Mouse (Mus musculus) mature B cell (primary cell): Measurements from ENCODE around the gene Ccdc187.

Source experiments
- in situ Hi-C: fragments of 300-500 bp; cut with MboI; formaldehyde crosslinking; loops from 2 replicates; pipeline ENCODE4 v1.14.3; 2019

The Ccdc187 gene

DNA sequence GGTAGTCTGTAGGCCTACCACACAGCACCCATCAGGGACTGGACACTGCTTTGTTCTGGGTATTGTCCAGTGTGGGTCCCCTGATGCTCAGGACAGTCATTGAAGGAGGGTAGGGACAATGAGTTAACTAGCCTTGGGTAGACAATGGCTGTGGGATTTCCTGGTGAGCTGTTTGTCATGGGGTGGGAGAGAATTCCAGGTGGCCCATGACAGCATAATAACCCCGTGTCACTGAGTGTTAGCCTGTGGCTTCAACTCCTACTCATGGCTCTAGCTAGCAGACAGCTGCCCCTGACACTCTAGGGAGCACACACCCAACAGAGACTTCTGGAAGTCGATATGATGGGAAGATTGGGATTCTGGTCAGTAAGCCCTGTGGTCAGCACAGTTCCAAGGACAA lies at the start of gene Ccdc187:
Ccdc187 (minus strand) TSS at position 101 of the 400 bp plus-strand sequence.
- in situ Hi-C loops, result no loop called here

DNA sequence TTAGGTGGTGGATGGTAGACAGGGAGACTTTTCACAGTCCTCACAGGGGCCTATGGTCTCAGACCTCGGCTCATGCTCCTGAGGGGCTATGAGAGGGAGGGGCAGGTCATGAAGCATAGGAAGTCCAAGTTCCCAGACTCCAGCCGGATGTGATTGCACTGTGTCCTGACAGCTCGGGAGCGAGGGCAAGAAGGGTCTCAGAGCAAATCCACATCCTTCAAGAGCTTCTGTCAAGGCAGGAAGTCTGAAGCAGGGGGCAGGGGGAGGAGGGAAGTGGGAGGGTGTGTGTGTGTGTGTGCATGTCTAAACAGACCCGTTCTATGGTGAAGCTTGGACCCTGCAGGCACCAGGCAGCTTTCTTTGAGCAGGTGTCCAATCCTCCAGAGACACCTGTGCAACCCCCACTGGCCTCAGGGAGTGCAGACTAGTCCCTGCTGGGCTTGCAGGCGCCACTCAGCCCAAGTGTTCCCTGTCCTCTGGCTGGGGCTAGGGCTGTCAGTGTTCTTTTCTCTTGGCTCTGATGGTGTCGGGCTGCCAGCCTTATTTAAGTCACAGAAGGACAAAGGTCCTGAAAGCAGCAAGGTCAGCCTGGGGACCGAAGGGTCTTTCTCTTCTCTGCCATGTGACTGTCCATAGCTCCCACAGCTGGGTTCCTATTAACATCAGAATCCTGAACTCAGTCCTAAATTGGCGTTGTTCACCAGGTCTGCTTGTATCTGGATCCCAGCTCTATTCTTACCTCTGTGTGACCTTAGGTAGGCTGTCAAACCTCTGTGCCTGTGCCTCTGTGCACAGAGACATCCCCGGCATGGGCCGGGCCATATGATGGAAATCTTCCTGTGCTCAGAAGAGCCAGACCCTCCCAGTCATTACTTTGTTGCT lies 48.5 kb upstream of the Ccdc187 start:
- in situ Hi-C loops, result no loop called here

DNA sequence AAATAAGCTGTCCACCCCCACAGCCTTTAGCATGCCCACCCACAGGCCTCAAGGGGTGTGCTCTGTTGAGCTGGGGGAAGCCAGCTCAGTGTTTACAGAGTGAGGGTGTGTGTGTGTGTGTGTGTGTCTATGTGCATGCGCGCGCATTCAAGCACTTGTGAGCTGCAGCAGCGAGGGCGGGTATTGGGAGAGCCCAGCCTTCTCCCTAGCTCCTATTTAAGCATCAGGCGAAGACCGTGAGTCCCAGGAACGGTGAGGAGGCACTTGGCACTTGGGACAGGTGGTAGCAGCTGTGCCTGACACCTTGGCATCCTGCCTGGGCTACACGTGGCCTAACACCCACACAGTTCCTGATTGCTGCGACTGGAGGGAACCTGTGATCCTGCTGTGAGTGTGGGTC lies 47.7 kb upstream of the Ccdc187 start:
- in situ Hi-C loops, result no loop called here

DNA sequence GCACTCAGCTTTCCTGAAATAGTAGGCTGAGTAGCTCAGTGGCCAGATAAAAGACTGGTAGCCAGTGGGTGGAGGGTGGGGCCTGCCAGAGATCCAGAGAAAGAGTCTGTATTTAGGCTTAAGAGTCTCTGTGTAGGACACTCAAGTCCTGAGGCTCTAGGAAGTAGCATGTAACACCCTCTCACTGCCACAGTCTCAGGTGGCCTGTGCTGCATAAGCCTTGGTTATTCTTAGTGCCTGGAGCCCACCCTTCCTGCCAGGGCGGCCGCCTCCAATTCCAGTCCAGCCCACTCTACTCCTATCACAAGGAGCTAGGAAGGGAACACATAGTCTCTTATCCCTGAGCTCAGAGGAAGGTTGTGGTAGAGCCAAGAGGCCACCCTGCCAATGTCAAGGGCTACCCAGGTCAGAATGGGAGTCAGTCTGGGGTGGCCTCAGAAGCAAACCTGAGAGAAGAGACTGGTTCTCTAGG lies 47.2 kb upstream of the Ccdc187 start:
- in situ Hi-C loops, result no loop called here

DNA sequence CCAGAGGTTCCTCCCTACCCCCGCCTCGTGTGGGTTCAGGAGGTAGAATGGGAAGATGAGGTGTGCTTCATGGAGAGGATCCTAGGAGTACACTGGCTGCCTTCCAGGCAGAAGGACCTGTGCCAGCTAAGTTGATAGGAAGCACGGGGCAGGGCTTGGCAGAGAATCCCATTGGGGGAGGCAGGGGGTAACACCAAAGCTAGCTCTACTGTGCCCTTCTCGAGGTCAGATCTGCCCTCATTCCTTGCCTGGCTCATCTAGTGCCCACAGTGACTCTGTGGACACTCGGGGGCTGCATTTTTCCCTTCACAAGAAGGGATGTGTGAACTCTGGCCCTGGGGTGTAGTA lies 44.8 kb upstream of the Ccdc187 start:
- in situ Hi-C loops, result no loop called here

DNA sequence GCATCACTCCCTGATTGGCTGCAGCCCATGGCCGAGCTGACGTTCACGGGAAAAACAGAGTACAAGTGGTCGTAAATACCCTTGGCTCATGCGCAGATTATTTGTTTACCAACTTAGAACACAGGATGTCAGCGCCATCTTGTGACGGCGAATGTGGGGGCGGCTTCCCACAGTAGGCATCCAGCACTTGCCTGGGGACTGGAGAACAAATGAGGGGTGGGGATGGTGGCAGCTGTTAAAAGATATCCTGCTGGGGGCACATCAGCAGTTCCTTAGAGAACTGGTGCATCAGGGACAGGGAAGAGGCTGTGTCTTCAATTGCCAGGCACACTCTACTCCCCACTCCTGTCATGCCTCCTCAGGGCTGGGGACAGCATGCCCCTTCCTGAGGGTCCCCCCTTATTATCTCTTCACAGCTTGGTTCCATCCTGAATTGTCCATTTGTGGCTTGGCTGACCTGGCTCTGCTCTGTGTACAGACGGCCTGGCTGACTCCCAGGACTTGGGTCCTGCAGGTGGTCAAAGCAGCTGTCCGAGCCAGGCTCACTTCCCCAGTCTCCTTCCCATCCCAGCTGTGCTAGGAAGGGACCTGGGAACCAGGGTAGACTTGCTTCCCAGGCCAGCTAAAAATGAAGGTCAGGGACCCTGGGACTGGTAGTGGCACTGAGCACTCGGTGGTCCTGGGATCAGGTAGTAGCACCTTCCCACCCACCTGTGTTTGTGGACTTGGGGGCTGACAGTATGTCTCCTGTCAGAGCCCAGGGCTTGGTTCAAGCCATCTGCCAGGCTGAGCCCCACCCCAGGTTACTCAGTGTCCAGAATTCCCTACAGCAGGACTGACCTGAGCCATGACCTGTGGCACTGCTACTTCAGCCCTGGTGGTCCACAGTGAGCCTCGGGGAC lies 44.2 kb upstream of the Ccdc187 start:
- in situ Hi-C loops, result no loop called here

DNA sequence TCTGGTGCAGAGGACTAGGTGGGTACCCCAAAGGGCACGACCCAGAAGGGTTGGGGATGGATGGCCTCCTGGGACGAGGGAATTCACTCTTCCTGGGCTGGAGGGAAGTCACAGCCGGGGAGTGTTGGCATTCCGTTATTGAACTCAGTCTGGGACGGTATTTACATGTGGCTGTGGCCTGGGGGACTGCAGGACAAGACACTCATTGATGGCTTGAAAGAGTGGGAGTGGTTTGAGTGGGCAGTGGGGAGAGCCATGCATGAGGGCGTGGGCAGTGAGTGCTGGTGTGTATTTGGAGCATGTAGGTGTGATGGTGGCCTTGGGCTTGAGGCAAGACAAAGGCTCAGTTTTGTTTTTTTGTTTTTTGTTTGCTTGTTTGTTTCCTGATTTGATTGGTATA lies 36.3 kb upstream of the Ccdc187 start:
- in situ Hi-C loops, result no loop called here

DNA sequence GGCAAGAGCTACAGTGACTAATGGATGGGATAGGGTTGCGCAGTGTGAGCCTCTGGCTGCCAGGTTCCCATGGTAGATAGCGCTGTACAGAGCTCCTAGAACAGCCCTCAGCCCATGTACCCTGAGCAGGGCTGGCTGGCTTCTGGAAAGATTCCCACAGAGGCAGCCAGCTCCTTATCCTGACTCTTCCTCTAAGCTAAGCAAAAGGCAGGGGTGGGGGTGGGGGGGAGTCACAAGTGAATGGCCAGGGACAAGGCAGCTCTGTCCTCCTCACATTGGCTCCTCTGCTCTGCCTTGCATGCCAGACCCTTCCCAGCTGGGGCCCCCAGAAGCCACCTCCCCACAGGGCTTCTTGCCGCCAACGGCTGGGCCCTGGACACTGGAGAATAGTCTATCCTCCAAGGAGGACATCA lies 35.7 kb upstream of the Ccdc187 start:
- in situ Hi-C loops, result no loop called here

DNA sequence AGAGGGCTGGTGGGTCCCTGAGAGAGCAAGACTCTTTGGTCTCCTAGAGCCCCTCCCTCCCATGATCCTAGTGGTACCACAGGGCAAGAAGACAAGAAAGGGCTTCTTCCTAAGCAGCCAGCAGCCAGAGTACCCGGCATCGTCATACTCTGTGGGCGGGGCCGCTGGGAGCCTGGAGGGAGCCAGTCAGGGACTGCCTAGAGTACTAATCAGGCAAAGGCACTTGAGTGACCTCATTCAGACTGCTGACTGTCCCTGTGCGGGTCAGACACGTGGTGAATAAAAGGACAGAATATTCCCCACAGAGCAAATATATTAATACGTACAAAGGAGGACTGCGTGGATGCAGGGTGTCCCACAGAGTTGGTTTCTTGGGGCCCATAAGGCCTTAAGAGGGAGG lies 35.0 kb upstream of the Ccdc187 start:
- in situ Hi-C loops, result no loop called here

DNA sequence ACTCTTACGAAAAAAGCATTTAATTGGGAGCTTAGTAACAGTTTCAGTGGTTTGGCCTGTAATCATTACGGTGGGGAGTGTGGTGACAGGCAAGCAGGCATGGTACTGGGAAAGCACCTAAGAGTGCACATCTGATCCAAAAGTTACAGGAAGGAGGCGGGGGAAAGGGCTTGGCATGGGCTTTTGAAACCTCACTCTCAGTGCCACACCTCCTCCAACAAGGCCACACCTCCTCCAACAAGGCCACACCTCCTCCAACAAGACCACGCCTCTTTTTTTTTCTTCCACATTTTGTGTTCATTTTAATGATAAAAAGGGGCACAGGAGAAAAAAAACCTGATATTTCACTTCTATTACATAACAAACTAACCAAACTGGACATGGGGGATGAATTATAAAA lies 33.5 kb upstream of the Ccdc187 start:
- in situ Hi-C loops, result no loop called here

DNA sequence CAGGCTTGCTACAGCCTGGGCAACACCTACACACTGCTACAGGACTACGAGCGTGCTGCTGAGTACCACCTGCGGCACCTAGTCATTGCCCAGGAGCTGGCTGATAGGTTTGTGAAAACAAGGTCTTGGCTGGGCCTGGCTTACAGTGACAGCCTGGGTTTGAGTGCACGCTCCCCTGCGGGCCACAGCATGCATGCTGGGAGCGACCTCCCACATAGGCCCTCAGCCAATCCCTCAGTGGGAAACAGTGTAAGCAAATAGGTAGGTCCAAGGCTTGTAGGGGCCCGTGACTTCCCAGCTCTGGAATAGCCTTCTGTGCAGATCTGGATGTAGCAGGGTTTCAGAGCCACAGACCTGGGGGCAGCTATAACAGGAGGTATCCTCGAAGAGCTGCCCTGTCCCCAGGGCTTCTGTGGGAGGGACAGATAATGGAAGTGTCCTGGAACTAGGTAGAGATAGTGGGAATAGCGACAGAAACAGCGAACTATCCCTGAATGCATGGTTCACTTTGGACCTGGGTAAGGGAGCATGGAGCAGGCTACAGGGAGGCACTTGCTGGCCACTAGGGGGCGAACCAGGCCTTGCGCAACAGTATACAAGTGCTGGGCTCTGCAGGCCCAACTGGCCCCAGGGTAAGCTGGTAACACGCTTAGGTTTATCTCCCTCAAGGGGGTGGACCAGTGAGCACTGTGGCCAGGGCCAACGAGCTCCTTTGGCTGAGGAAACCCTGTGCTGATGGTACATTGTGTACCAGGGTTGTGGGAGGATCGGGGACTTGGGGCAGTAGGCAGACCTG lies 31.2 kb upstream of the Ccdc187 start:
- in situ Hi-C loops, result no loop called here

DNA sequence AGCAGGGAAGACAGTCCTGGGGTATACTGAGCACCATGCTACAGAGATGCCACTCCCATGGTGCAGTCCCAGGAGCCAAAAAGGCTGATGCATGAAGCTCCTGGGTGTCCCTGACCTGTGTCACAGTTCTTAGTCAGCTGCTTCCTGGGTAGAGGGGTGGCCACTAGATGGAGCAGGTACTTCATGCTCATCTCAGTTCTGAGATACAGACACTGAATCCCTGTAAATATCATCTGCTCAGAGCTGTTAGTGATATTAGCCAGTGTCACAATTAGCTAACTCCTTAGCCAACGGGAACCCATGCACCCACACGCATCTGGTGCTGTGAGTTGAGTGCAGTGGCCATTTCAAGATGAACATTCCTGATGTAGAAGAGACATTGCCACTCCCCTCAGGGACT lies 30.6 kb upstream of the Ccdc187 start:
- in situ Hi-C loops, result no loop called here

DNA sequence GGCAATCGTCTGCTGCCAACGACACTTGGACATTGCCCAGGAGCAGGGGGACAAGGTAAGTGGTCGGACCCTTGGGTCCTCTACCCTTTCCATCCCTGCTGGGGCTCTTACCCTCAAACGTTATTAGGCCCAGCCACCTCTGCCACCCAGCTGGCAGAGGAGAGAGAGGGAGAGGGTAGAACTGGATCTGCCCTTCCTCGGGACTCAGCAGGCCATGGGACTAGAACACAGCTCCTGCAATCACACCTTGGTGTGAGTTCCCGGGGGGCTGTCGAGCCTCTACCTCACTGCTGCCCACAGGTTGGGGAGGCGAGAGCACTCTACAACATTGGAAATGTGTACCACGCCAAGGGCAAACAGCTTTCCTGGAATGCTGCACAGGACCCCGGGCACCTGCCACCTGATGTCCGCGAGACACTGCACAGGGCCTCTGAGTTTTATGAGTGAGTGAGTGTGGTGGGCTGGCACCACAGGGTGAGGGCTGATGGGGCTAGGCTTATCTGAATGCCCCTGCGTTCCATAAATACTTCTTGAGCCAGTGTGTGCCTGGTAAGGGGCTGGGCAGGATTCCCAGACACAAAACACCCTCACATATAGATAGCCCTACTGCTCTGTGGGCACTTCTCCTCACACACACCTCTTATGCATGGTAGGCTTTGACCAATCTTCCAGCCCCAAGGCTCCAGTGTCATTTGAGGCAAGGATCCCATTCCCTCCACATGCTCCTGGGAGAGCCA lies 29.4 kb upstream of the Ccdc187 start:
- in situ Hi-C loops, result no loop called here

DNA sequence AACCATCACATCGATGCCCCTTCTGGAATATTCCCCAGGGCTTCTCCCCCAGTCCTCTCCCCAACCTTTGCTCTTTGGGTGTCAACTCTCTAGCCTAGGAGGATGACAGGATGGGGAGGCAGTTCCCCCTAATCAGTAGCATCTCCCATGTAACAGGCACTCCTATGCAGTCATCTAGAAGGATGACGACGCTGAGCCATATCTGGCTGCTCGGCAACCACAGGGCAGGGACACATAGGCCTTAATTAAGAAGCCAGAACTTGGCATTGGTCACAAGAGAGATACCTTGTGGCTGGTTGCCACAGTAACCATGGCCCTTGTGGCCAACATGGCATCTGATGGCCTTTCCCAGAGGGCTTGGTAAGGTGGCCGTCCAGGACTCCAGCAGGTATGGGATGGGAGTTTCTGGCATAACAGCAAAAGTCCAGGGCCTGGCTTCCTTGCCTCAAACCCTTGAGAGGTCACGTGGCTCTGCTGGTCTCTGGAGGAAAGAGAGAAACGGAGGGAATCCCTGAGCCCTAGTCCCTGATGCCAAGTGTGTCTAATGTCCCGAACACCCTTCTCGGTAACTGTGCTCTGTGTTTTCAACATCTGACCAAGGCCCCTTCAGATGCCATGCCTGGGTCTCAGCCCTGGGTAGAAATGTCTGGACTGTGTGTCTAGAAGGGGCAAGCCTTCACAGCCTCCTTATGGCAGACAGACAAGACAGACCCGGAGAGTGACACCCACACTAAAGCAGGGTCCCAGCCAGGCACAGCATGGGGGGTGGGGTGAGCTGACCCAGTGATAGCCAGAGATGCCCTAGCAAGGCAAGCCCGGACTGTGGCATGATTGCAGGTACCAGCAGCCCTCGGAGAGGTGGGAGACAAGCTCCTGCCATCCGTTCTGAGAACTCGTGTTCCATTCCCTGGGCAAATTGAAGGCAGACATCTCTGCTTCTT lies 26.2 kb upstream of the Ccdc187 start:
- in situ Hi-C loops, result no loop called here

DNA sequence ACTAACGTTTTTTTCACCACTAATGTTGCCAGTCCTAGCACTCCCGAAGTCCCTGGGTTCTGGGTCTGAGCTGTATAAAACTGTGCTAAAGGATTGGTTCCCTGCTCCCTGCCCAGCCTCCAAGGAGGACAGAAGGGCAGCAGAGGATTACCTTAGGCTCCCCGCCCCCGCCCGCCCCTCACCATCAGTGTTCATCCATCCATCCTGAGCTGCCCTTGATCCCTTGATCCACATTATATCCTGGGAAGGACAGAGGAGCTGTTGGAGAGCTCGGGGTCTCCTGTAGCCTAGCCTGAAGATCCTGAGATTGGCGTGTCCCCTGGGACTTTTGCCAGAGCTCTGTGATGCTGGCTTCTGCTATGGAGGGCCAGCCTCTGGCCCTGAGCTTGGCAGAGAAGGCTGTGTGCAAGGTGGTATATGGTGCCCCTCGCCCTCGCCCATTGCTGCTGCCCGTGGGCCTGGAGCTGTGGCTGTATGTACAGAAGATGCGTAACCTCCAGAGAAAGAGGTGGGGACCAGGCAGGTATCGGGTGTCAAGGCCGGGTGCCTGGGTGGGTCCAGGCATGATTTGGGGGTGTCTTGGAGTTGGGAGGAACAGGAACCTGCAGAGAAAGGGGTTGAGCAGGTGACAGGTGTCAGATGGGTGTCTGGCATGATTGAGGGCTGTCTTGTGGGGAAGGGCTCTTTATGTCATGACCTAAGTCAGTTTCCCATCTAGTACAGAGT lies 25.3 kb upstream of the Ccdc187 start:
- in situ Hi-C loops, result no loop called here

DNA sequence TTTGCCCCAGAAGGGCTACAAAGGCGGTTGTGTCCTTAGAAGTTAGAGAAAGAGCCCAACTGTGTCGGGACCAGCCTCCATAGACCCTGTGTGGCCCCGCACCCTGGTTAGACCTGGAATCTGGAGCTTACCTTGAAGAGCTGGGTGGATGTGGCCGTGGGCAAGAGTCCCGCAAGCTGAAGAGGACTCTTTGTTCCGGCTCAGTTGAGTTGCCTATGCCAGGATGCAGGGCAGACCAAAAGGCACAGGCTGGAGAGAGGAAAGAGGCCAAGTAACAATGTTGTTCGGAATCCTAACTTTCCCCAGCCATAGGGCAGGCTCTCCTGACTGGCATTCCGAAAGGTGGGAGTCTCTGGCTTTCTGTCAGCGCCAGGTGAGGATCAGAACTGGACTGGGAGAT lies 24.8 kb upstream of the Ccdc187 start:
- in situ Hi-C loops, result no loop called here

DNA sequence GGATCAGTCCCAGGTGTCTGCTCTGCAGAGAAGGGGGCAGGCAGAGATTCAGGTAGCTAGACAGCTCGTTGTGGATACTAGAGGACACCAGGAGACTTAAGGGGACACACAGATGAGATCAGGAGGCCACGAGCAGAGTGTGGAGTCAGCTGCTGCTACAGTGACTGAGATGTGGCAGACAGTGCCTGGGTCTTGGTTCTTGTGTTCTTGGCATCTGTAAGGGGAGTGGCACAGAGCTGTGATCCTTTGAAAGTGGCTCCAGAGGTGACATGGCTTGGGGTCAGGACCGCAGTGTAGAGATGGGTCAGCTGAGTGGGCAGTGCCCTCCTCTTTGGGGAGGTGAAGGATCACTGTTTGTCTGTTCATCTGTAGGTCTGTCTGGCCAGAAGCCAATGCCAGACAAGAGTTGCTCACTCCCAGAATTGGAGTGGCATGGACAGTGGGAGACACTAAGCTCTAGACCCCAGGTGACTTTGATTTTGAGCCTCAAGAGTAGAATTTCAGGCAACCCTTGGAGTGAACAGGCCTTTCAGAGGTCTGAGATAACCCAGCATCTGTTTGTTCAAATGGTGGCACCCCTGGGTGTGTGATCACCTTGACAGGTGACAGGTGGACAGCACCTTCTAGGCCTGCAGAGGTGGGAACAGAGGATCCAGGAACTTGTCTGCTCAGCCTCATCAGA lies 23.8 kb upstream of the Ccdc187 start:
- in situ Hi-C loops, result no loop called here

DNA sequence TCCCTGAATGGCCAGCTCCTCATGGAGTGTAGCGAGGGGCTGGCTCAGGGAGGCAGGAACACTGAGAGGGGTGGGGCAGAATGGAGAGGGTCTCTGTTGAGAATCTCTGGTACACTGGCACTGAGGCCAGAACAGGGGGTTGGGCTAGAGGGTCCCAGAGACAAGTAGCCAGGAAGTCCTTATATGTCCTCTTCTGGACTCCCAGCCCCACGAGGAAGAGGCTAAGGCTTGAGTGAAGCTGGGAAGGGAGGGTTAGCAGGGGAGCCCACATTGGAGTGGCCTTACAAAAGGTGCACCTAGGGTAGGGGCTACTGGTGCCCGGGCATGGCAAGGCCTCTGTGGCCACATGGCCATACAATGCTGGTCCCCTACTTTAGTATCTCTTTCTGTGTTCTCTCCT lies 23.0 kb upstream of the Ccdc187 start:
- in situ Hi-C loops, result no loop called here
